Mouse (Mus musculus) effector memory CD4-positive, alpha-beta T cell, adult 5 months (primary cell): ENCODE measurements around the gene Cyp2c66. TPM values are rescaled to one million over a fixed set of nuclear protein-coding genes. Genes with fewer than 3 reads are reported as not detected.

Experiments used
- polyA plus RNA-seq: library from polyadenylated mRNA; unstranded; fragments of 100-300 nt; shearing (Covaris generic); gene quantifications from one replicate; pipeline ENCODE4 v1.2.1, GENCODE M21; 2017

The Cyp2c66 gene
- polyA plus RNA-seq = not detected

GRCm38 (mm10) chr19:39113644-39114043, at the start of gene Cyp2c66:
Gene Cyp2c66 (plus strand): TSS chr19:39113898.

Other genes with a start within 250 kb of the Cyp2c66 start
- gene Hells, start 183.0 kb upstream of the Cyp2c66 start, polyA plus RNA-seq = 12.7 TPM
- gene Cyp2c55, start 106.9 kb upstream of the Cyp2c66 start, polyA plus RNA-seq = not detected
- not detected for gene Cyp2c65, start 52.9 kb upstream of the Cyp2c66 start, polyA plus RNA-seq
- gene Cyp2c29, start 155.5 kb downstream of the Cyp2c66 start, polyA plus RNA-seq = not detected